Mouse (Mus musculus) kidney, embryonic 16.5 days (tissue): ENCODE measurements around the gene Ralgapa2. TPM values are rescaled to one million over a fixed set of nuclear protein-coding genes. Genes with fewer than 3 reads are reported as not detected.

Experiments used
- ATAC-seq: fragments of 200-750 bp; cut with Nextera tagmentation; 2 replicates; pipeline ENCODE4 v1.8.0; 2017; ENCODE audit warnings: moderate TSS enrichment; ENCODE audit not compliant: low FRiP score, low TSS enrichment
- H3K27ac ChIP-seq: fragments of 300-500 bp; sonication (generic); 2 replicates; pipeline ENCODE4 v1.5.1; 2014; ENCODE audit warnings: low read length
- H3K27me3 ChIP-seq: fragments of 300-500 bp; sonication (generic); 2 replicates; pipeline ENCODE4 v1.6.1; 2014; ENCODE audit warnings: low read length, control low read depth, mixed read lengths; ENCODE audit not compliant: insufficient read depth
- H3K36me3 ChIP-seq: fragments of 300-500 bp; sonication (generic); 2 replicates; pipeline ENCODE4 v1.6.1; 2014; ENCODE audit warnings: low read length, control low read depth, mixed read lengths; ENCODE audit not compliant: insufficient read depth
- H3K4me1 ChIP-seq: fragments of 300-500 bp; sonication (generic); 2 replicates; pipeline ENCODE4 v1.6.1; 2014; ENCODE audit warnings: low read length, control low read depth, mixed read lengths; ENCODE audit not compliant: insufficient read depth
- H3K4me2 ChIP-seq: fragments of 300-500 bp; sonication (generic); replicated peaks from 2 replicates; pipeline ENCODE4 v1.6.1; 2014; ENCODE audit warnings: low read depth, low read length
- H3K4me3 ChIP-seq: fragments of 300-500 bp; sonication (generic); 2 replicates; pipeline ENCODE4 v1.5.1; 2014; ENCODE audit warnings: mild to moderate bottlenecking, low read length
- H3K9ac ChIP-seq: fragments of 300-500 bp; sonication (generic); replicated peaks from 2 replicates; pipeline ENCODE4 v1.6.1; 2014; ENCODE audit warnings: low read length
- H3K9me3 ChIP-seq: fragments of 300-500 bp; sonication (generic); 2 replicates; pipeline ENCODE4 v1.6.1; 2016; ENCODE audit warnings: low read length, control low read depth
- WGBS: fragments of 180-500 bp; shearing (Covaris S2); extraction: QIAGEN DNeasy Blood & Tissue Kit; methylation state at CpG from one replicate; pipeline ENCODE4 v1.1.7; 2014; 5-methylcytosine and 5-hydroxymethylcytosine counted together
- polyA plus RNA-seq: library from polyadenylated mRNA; unstranded; fragments of >200 nt; fragmentation: Nextera tagmentation; extraction: Ambion mirVana; gene quantifications from 2 replicates; pipeline ENCODE4 v1.2.1, GENCODE M21; 2015

Gene Ralgapa2
- polyA plus RNA-seq, 1 experiment from 2014 or later = 6.8 TPM

DNA sequence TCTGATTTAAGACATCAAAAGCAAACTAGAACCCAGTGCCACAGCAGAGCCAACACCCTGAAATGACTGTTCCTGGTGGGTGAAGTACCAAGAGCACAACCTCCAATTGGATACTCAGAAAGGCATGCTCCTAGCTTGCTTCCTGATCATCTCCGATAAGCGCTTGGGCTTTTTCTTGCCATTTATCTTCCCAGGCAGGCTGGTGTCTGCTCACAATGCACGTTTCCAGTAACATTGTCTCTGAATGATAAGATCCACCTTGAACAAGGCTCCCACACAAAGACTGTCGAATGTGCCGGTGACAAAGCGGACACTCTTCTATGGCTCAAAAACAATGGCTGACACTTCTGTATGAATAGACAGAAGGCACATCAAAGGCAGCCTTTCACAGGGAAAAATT is 230.8 kb downstream of the Ralgapa2 start:
- peaks cover 8% of the 10 kb centered on the region; the same call in 1 of the 2 replicates for H3K4me1 ChIP-seq
- 73% methylated on average over 6 of the region's 6 CpGs for WGBS
- no peaks in the 10 kb centered on the region for H3K9me3 ChIP-seq
- no peaks in the 10 kb centered on the region for H3K27me3 ChIP-seq
- no peak overlapping the region for H3K9ac ChIP-seq
- ATAC-seq = no peak
- no peak overlapping the region for H3K4me2 ChIP-seq
- no peak overlapping the region for H3K4me3 ChIP-seq
- no peaks in the 10 kb centered on the region for H3K36me3 ChIP-seq
- H3K27ac ChIP-seq = no peak overlapping the region

- H3K4me1 ChIP-seq = peaks cover 8% of the 10 kb centered on the region; the same call in 1 of the 2 replicates
- H3K27ac ChIP-seq = no peak overlapping the region
- no peaks in the 10 kb centered on the region for H3K36me3 ChIP-seq
- H3K27me3 ChIP-seq = no peaks in the 10 kb centered on the region
- ATAC-seq = no peak
- no peak overlapping the region for H3K4me2 ChIP-seq
- no peak overlapping the region for H3K9ac ChIP-seq
- 80% methylated on average over 1 of the region's 1 CpGs for WGBS
- no peaks in the 10 kb centered on the region for H3K9me3 ChIP-seq
- H3K4me3 ChIP-seq = no peak overlapping the region
Measured at GRCm38 (mm10) chr2:146280921-146281274, 231.2 kb downstream of the Ralgapa2 start.

GRCm38 (mm10) chr2:146280221-146280920 is 231.8 kb downstream of the Ralgapa2 start:
- Histone ChIP-seq H3K4me3 (no peak overlapping the region), H3K4me1 (peaks cover 8% of the 10 kb centered on the region; the same call in 1 of the 2 replicates), H3K36me3 (no peaks in the 10 kb centered on the region), H3K9me3 (no peaks in the 10 kb centered on the region), H3K27me3 (no peaks in the 10 kb centered on the region), H3K4me2 (no peak overlapping the region), H3K9ac (no peak overlapping the region), H3K27ac (no peak overlapping the region)
- no peak for ATAC-seq
- WGBS = 56% methylated on average over 6 of the region's 6 CpGs

GRCm38 (mm10) chr2:146279430-146280220 is 232.5 kb downstream of the Ralgapa2 start:
- Histone ChIP-seq H3K27ac (no peak overlapping the region), H3K4me1 (peaks cover 8% of the 10 kb centered on the region; the same call in 1 of the 2 replicates), H3K36me3 (no peaks in the 10 kb centered on the region), H3K4me2 (no peak overlapping the region), H3K27me3 (no peaks in the 10 kb centered on the region), H3K4me3 (no peak overlapping the region), H3K9ac (no peak overlapping the region), H3K9me3 (no peaks in the 10 kb centered on the region)
- 60% methylated on average over 24 of the region's 24 CpGs for WGBS
- ATAC-seq = no peak

DNA sequence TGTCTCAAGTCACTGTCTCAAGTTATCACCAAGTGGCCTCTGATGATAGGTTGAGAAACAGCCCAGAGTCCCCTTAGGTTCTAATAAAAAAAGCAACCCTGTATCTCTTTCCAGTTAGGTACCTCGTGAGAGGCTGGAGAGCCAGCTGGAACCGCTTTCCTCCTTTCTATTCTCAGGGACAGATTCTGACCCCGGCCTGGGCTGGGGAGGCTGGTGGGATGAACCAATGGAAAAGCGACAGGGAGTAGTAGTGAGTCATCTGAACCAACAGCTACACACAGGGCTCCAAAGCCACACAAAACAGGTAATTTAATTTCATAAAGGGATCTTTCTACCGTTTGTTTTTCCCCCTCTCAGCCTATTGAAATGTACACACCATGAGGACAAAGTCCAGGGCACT is 233.8 kb downstream of the Ralgapa2 start:
- no peak overlapping the region for H3K4me2 ChIP-seq
- 38% methylated on average over 5 of the region's 5 CpGs for WGBS

DNA sequence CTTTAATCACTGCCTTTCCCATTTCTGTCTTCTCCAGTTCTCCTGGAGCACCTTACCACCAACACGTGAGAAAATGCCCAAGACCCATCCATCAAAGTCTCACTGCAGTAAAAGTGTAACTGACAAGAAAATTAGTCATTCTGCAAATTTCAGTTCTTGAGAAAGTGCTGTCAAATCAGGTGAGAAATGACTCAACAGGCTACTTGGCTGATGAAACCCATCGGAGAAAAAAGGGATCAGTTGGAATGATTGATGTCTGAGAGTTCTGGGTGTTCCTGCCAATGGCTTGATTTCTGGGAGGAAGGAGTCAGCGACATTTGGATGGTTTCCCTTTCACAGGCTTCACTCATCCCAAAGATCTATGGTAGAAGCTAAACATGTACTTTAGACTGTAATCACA is 245.6 kb downstream of the Ralgapa2 start:
- Histone ChIP-seq H3K27ac (no peak overlapping the region), H3K4me1 (no peaks in the 10 kb centered on the region; the same call in 1 of the 2 replicates), H3K9ac (no peak overlapping the region), H3K4me3 (no peak overlapping the region), H3K27me3 (no peaks in the 10 kb centered on the region), H3K4me2 (no peak overlapping the region), H3K9me3 (no peaks in the 10 kb centered on the region), H3K36me3 (no peaks in the 10 kb centered on the region)
- ATAC-seq = no peak
- 54% methylated on average over 3 of the region's 3 CpGs for WGBS

More for the DNA sequence above, 233.8 kb downstream of the Ralgapa2 start:
- no peaks in the 10 kb centered on the region for H3K27me3 ChIP-seq
- H3K4me3 ChIP-seq = no peak overlapping the region
- H3K9me3 ChIP-seq = no peaks in the 10 kb centered on the region
- H3K9ac ChIP-seq = no peak overlapping the region
- H3K36me3 ChIP-seq = no peaks in the 10 kb centered on the region
- no peak overlapping the region for H3K27ac ChIP-seq
- H3K4me1 ChIP-seq = peaks cover 8% of the 10 kb centered on the region; the same call in 1 of the 2 replicates
- ATAC-seq = no peak

GRCm38 (mm10) chr2:146265045-146265444 is 247.1 kb downstream of the Ralgapa2 start:
- Histone ChIP-seq H3K4me3 (no peak overlapping the region), H3K27ac (no peak overlapping the region), H3K4me1 (no peaks in the 10 kb centered on the region; the same call in 1 of the 2 replicates), H3K4me2 (no peak overlapping the region), H3K27me3 (no peaks in the 10 kb centered on the region), H3K36me3 (no peaks in the 10 kb centered on the region), H3K9me3 (no peaks in the 10 kb centered on the region), H3K9ac (no peak overlapping the region)
- no peak for ATAC-seq
- WGBS = 44% methylated on average over 4 of the region's 4 CpGs

DNA sequence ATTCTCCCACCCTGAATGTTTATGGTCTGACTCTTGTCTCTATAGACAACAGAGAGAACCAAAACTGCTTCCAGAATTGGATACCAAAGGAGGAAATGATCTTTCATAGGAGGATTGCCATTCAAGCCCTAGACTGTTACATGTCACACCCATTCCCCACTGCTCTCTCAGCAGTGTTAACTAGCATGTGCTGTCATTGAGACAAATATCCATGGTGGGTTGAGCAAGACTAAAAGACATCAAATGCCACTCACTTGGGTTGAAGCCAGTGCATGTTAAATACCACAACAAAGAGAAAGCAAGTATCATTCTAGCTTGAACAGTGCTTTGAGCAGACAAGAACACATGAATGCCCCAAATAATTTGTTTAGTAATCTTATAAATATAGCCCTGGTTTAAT is 249.2 kb downstream of the Ralgapa2 start:
- no peak for ATAC-seq
- H3K4me3 ChIP-seq = no peak overlapping the region
- H3K27ac ChIP-seq = no peak overlapping the region
- no peak overlapping the region for H3K4me2 ChIP-seq
- no peaks in the 10 kb centered on the region; the same call in 1 of the 2 replicates for H3K4me1 ChIP-seq
- H3K36me3 ChIP-seq = no peaks in the 10 kb centered on the region
- H3K9ac ChIP-seq = no peak overlapping the region
- H3K9me3 ChIP-seq = no peaks in the 10 kb centered on the region
- no peaks in the 10 kb centered on the region for H3K27me3 ChIP-seq

GRCm38 (mm10) chr2:146262215-146262614 is 249.9 kb downstream of the Ralgapa2 start:
- Histone ChIP-seq H3K27me3 (no peaks in the 10 kb centered on the region), H3K4me2 (no peak overlapping the region), H3K36me3 (no peaks in the 10 kb centered on the region), H3K27ac (no peak overlapping the region), H3K9me3 (no peaks in the 10 kb centered on the region), H3K9ac (no peak overlapping the region), H3K4me1 (no peaks in the 10 kb centered on the region; the same call in 1 of the 2 replicates), H3K4me3 (no peak overlapping the region)
- 21% methylated on average over 10 of the region's 10 CpGs for WGBS
- peak; percentile 88 for ATAC-seq

- no peaks in the 10 kb centered on the region; the same call in 1 of the 2 replicates for H3K4me1 ChIP-seq
Measured at GRCm38 (mm10) chr2:146261146-146261545, 251.0 kb downstream of the Ralgapa2 start.

More at GRCm38 (mm10) chr2:146261146-146261545, 251.0 kb downstream of the Ralgapa2 start:
- Histone ChIP-seq H3K4me2 (no peak overlapping the region), H3K4me3 (no peak overlapping the region), H3K27me3 (no peaks in the 10 kb centered on the region), H3K36me3 (no peaks in the 10 kb centered on the region), H3K9me3 (no peaks in the 10 kb centered on the region), H3K27ac (no peak overlapping the region), H3K9ac (no peak overlapping the region)
- ATAC-seq = no peak
- 74% methylated on average over 4 of the region's 4 CpGs for WGBS
